In the genomic region with DNA sequence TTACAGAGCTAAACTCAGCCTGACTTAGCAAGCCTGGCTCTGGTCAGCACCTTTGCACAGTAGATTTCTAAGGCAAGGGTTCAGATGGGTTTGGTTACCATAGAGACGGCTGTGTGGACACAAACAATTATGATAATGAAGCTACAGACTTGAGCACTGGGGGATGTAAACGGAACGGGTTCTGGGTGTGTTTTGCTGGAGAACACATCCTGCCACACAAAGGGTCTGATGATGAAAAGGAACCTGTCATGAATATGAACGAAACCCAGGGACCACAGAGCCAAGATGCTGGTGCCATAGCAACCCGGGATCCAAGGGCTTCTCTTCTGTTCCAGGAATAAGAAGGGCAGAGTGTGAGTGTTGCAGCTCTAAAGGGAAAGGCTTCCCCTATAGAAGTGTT, we compare ENCODE assay signal across 8 mouse cellular contexts. TPM values are rescaled to one million over a fixed set of nuclear protein-coding genes. Genes with fewer than 3 reads are reported as not detected.
DNase-seq lines count a peak whose midpoint lies in the region; ATAC-seq and TF ChIP-seq lines count a peak whose summit lies in the region.

A gene (plus strand): TSS at position 177 of the 400 bp plus-strand sequence.

- H3K9ac ChIP-seq in hindbrain, embryonic 14.5 days = peak within 1 kb of the TSS; percentile 81
- H3K9ac ChIP-seq in midbrain, embryonic 16.5 days (ENCODE audit: low read depth, low read length) = peak within 1 kb of the TSS; percentile 82

- WGBS in hindbrain, embryonic 14.5 days = 12% methylated on average over 5 of the region's 5 CpGs
- 15% methylated on average over 5 of the region's 5 CpGs for WGBS in midbrain, embryonic 16.5 days

- H3K4me1 ChIP-seq in cortical plate, adult 2 months (ENCODE audit: control insufficient read depth, insufficient read depth, low read length) = peaks cover 3% of the 10 kb centered on the region; the same call in 1 of the 2 replicates
- peaks cover 11% of the 10 kb centered on the region for H3K4me1 ChIP-seq in hindbrain, embryonic 14.5 days (replicated peaks; ENCODE audit: control insufficient read depth, insufficient read depth, low read length)
- H3K4me1 ChIP-seq in midbrain, embryonic 16.5 days (ENCODE audit: control insufficient read depth, insufficient read depth, low read length) = peaks cover 14% of the 10 kb centered on the region

- peak; percentile 68 for ATAC-seq in hindbrain, embryonic 14.5 days (ENCODE audit: low FRiP score)
- peak; percentile 64 for ATAC-seq in midbrain, embryonic 16.5 days
- no peak for ATAC-seq in monocyte, adult 5-6 weeks (replicated peaks; ENCODE audit: insufficient number of reproducible peaks, low FRiP score, low TSS enrichment, poor library complexity, severe bottlenecking)

- peak within 1 kb of the TSS; percentile 91 for H3K27ac ChIP-seq in layer of hippocampus, adult 2 months
- H3K27ac ChIP-seq in cortical plate, adult 2 months (ENCODE audit: insufficient read depth, low read length) = peak within 1 kb of the TSS; percentile 40
- H3K27ac ChIP-seq in hindbrain, embryonic 14.5 days = peak within 1 kb of the TSS; percentile 48
- peak within 1 kb of the TSS; percentile 63 for H3K27ac ChIP-seq in midbrain, embryonic 16.5 days (ENCODE audit: low read length)

- no peak for TF ChIP-seq POLR2A in cortical plate, adult 2 months (IDR thresholded peaks at IDR 0.05; ENCODE audit: extremely low read depth, insufficient read depth, low read length)

- H3K9me3 ChIP-seq in hindbrain, embryonic 14.5 days (ENCODE audit: control insufficient read depth, low read length) = no peaks in the 10 kb centered on the region
- no peaks in the 10 kb centered on the region for H3K9me3 ChIP-seq in midbrain, embryonic 16.5 days (replicated peaks; ENCODE audit: control insufficient read depth, low read length, poor library complexity, severe bottlenecking)

- peak within 1 kb of the TSS; percentile 81 for H3K4me2 ChIP-seq in hindbrain, embryonic 14.5 days (replicated peaks)
- H3K4me2 ChIP-seq in midbrain, embryonic 16.5 days (ENCODE audit: low read length) = peak within 1 kb of the TSS; percentile 78

- DNase-seq in layer of hippocampus, adult 2 months (ENCODE audit: low spot score in 2 of 2) = peak in 1 of 2 experiments; percentile 49
- DNase-seq in layer of hippocampus, postnatal 25 days (ENCODE audit: extremely low spot score in 1 of 2, low spot score in 1 of 2) = no peak
- DNase-seq in hindbrain, embryonic 14.5 days (ENCODE audit: low spot score) = no peak
- no peak for DNase-seq in thymus, postnatal 4 days
- DNase-seq in right cerebral cortex, adult 18-20 months = no peak

- H3K27me3 ChIP-seq in hindbrain, embryonic 14.5 days (ENCODE audit: control insufficient read depth, insufficient read depth, low read length) = no peaks in the 10 kb centered on the region
- H3K27me3 ChIP-seq in midbrain, embryonic 16.5 days (ENCODE audit: control insufficient read depth, insufficient read depth, low read depth, low read length) = no peaks in the 10 kb centered on the region

- H3K36me3 ChIP-seq in hindbrain, embryonic 14.5 days (replicated peaks; ENCODE audit: control insufficient read depth, insufficient read depth) = peaks cover 16% of the 10 kb centered on the region
- peaks cover under 1% of the 10 kb centered on the region; the same call in 1 of the 2 replicates for H3K36me3 ChIP-seq in midbrain, embryonic 16.5 days (ENCODE audit: control insufficient read depth, insufficient read depth, low read length)

- peak within 1 kb of the TSS; percentile 57 for H3K4me3 ChIP-seq in layer of hippocampus, adult 2 months
- H3K4me3 ChIP-seq in cortical plate, adult 2 months (ENCODE audit: insufficient read depth, low read length) = peak within 1 kb of the TSS; percentile 35
- peak within 1 kb of the TSS; percentile 79 for H3K4me3 ChIP-seq in hindbrain, embryonic 14.5 days (replicated peaks; ENCODE audit: low read length)
- peak within 1 kb of the TSS; percentile 83 for H3K4me3 ChIP-seq in midbrain, embryonic 16.5 days (ENCODE audit: low read depth, low read length)

- no peak for TF ChIP-seq CTCF in layer of hippocampus, adult 2 months (conservative IDR thresholded peaks at IDR 0.05)
- no peak for TF ChIP-seq CTCF in cortical plate, adult 2 months (IDR thresholded peaks at IDR 0.05; ENCODE audit: extremely low read depth, insufficient read depth, low read length)

RNA-seq across cellular contexts. Expression of the gene that starts here (rescaled TPM):
- 1 to 10 TPM; 5.8 to 7.9 TPM for total RNA-seq in layer of hippocampus, adult 2 months (2021)
- total RNA-seq in layer of hippocampus, postnatal 25 days (2021) = 1 to 10 TPM; 4.4 to 7.3 TPM
- 6.9 and 8.6 TPM in 2 replicates for polyA plus RNA-seq in cortical plate, adult 2 months (2012; rRNA removed)
- polyA plus RNA-seq in hindbrain, embryonic 14.5 days (2014; fragmentation: Nextera tagmentation; extraction: Ambion mirVana) = 9.2 and 9.7 TPM in 2 replicates
- 8.8 and 9.0 TPM in 2 replicates for polyA plus RNA-seq in midbrain, embryonic 16.5 days (2015; fragmentation: Nextera tagmentation; extraction: Ambion mirVana)
- 1.6 to 13.4 TPM (median 3.3 TPM) in 3 replicates for total RNA-seq in monocyte, adult 5-6 weeks (2017)

Comparison
In these comparisons a context has a peak if more than half of its experiments do, and no peak if none do; other contexts are left out.
1. H3K27ac ChIP-seq: peak in every context shown above with its lines; median percentile 91 in layer of hippocampus, adult 2 months; 63 in midbrain, embryonic 16.5 days; 48 in hindbrain, embryonic 14.5 days; 40 in cortical plate, adult 2 months.